In genomic region chr10:106468956-106469721, GRCm38 (mm10) we compare ENCODE assay signal across 8 mouse cellular contexts. TPM values are rescaled to one million over a fixed set of nuclear protein-coding genes. Genes with fewer than 3 reads are reported as not detected.
A peak's percentile ranks its signal among the peaks of the same experiment; 100 is the strongest.
DNase-seq lines count a peak whose midpoint lies in the region; ATAC-seq and TF ChIP-seq lines count a peak whose summit lies in the region.

No protein-coding gene starts in this region.

- peak; percentile 95 for DNase-seq in brain, embryonic 14.5 days (ENCODE audit: low read depth)
- DNase-seq in embryo, embryonic 10 days (ENCODE audit: low spot score): peak; percentile 10
- DNase-seq in heart, adult 8-10 months (ENCODE audit: low spot score): peak; percentile 27
- peak; percentile 30 for DNase-seq in kidney, adult 2 months
- DNase-seq in left cerebral cortex, postnatal 25 days (ENCODE audit: low spot score in 2 of 2): peak; percentile 79 to 95
- DNase-seq in thymus, postnatal 25 days: no peak

- no peak for TF ChIP-seq POLR2A in brain, embryonic 14.5 days (IDR thresholded peaks at IDR 0.05; ENCODE audit: borderline replicate concordance, extremely low read depth, insufficient read depth, insufficient read length, poor library complexity, severe bottlenecking)
- TF ChIP-seq POLR2A in kidney, adult 2 months (IDR thresholded peaks at IDR 0.05; ENCODE audit: low read depth, low read length): no peak

- 3% methylated on average over 19 of the region's 19 CpGs for WGBS in kidney, adult 2 months
- 2% methylated on average over 19 of the region's 19 CpGs for WGBS in neural tube, embryonic 12.5 days

- peak; percentile 82 for ATAC-seq in neural tube, embryonic 12.5 days (ENCODE audit: low FRiP score, low read depth)
- ATAC-seq in CD4-positive, CD25-positive, alpha-beta regulatory T cell, adult 4 months: no peak

- no peaks in the 10 kb centered on the region; the same call in 1 of the 2 replicates for H3K27me3 ChIP-seq in kidney, adult 2 months (replicated peaks; ENCODE audit: control insufficient read depth, insufficient read depth, low read length)
- no peaks in the 10 kb centered on the region for H3K27me3 ChIP-seq in neural tube, embryonic 12.5 days (replicated peaks)

- H3K9me3 ChIP-seq in neural tube, embryonic 12.5 days: no peaks in the 10 kb centered on the region

- no peak overlapping the region for H3K27ac ChIP-seq in kidney, adult 2 months (ENCODE audit: insufficient read depth, low read depth, low read length)
- no peak overlapping the region for H3K27ac ChIP-seq in neural tube, embryonic 12.5 days

- intact Hi-C loops in left cerebral cortex, postnatal 25 days (cut with DNase I): loop anchor here (5.0 kb wide), 1 partner anchor 52 kb away; no protein-coding TSS in a partner anchor

- H3K4me3 ChIP-seq in kidney, adult 2 months (ENCODE audit: insufficient read depth, low read depth, low read length): peak overlapping the region; percentile 46
- peak overlapping the region; percentile 59 for H3K4me3 ChIP-seq in neural tube, embryonic 12.5 days

- peak overlapping the region; percentile 85 for H3K4me2 ChIP-seq in neural tube, embryonic 12.5 days (replicated peaks)

- TF ChIP-seq CTCF in brain, embryonic 14.5 days (IDR thresholded peaks at IDR 0.05; ENCODE audit: borderline replicate concordance, extremely low read depth, insufficient read depth, insufficient read length): no peak
- TF ChIP-seq CTCF in kidney, adult 2 months (conservative IDR thresholded peaks at IDR 0.05; ENCODE audit: insufficient read depth, insufficient read length, low read depth, low read length): no peak

- peak overlapping the region; percentile 66 for H3K9ac ChIP-seq in neural tube, embryonic 12.5 days

- H3K36me3 ChIP-seq in kidney, adult 2 months (ENCODE audit: control insufficient read depth, insufficient read depth, low read length): no peaks in the 10 kb centered on the region
- no peaks in the 10 kb centered on the region for H3K36me3 ChIP-seq in neural tube, embryonic 12.5 days

- no peaks in the 10 kb centered on the region for H3K4me1 ChIP-seq in kidney, adult 2 months (ENCODE audit: control insufficient read depth, insufficient read depth, low read length)
- peaks cover 4% of the 10 kb centered on the region; the same call in 1 of the 2 replicates for H3K4me1 ChIP-seq in neural tube, embryonic 12.5 days

RNA-seq across cellular contexts. Expression of gene Ppfia2, which starts 1.0 kb away (rescaled TPM):
- polyA plus RNA-seq in brain, embryonic 14.5 days (2012; rRNA removed): 21.4 and 31.8 TPM in 2 replicates
- total RNA-seq in heart, adult 8-10 months (2022): under 1 TPM; 0.19 to 0.25 (median 0.22) TPM
- 0.09 and 0.10 TPM in 2 replicates for polyA plus RNA-seq in kidney, adult 2 months (2012; rRNA removed)
- total RNA-seq in left cerebral cortex, postnatal 25 days (2021): 10 to 100 TPM; 77.3 to 82.6 TPM
- 10.3 and 10.4 TPM in 2 replicates for polyA plus RNA-seq in neural tube, embryonic 12.5 days (2016; fragmentation: Nextera tagmentation; extraction: Ambion mirVana)
- polyA plus RNA-seq in CD4-positive, CD25-positive, alpha-beta regulatory T cell, adult 4 months (2017; shearing (Covaris generic)): under 1 TPM in 1 of 2 experiments, not detected in 1; 0.06 TPM

Comparison
In these comparisons a context has a peak if more than half of its experiments do, and no peak if none do; other contexts are left out.
1. RNA of gene Ppfia2, which starts 1.0 kb away (polyA plus RNA-seq): 21.4 to 31.8 TPM in brain, embryonic 14.5 days and 10.3 to 10.4 TPM in neural tube, embryonic 12.5 days; 0.09 to 0.10 TPM in kidney, adult 2 months and 0.06 TPM in CD4-positive, CD25-positive, alpha-beta regulatory T cell, adult 4 months; every median in the first group is over 10 times any median in the second.